Mouse (Mus musculus): ENCODE data around the gene Il16. TPM values are rescaled to one million over a fixed set of nuclear protein-coding genes. Genes with fewer than 3 reads are reported as not detected.

The Il16 gene
- 100 to 1,000 TPM; 315 to 369 TPM for polyA plus RNA-seq (2017; shearing (Covaris generic))

GRCm38 (mm10) chr7:83745413-83746106 is at the start of gene Il16:
Il16 (minus strand) TSS chr7:83745726.

GRCm38 (mm10) chr7:83794705-83795104 is 49.2 kb upstream of the Il16 start, which contains the start of gene Cfap161:
Cfap161 (minus strand) TSS chr7:83794880.

DNA sequence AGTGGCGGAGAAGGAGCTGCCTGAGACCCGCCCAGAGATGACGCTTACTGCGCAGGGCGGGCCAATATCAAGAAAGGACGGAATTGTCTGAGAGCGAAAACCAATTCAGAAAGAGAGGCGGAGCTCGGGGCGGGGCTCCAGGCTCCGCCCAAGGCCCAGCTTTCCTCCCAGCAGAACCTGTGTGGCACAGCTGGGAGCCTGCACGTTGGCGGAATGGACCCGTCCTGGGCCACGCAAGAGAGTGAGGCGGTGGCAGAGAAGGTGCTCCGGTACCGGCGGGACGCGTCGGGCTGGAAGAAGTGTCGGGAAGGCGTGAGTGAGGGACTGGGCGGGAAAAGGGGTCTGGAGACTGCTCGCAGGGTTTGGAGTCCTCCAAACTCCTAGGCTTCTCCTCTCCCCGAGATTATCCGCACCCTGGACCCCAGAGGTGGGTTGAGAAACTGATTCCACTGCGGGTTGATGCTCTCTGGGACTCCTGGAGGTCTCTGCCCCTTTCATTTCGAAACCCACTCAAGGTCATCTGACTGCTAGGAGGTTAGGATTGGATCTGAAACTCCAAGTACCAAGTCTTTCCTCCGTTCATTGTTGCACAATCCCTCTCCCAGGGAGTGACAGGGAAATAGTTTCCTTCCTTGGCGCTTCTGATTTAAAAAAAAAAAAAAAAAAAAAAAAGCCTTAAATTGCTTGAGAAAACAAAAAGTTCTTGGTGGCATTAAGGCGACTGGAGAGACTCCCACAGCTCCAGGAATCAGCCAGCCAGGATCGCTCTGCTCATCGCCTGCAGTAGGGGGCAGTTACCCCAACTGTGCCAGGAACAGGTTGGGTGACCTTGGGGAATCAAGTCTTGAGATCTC is 113.5 kb downstream of the Il16 start, which contains the start of gene Stard5:
TSS of gene Stard5 (plus strand) at position 132 of the 854 bp plus-strand sequence.

Other genes with a start within 250 kb of the Il16 start
- gene Tmc3, start 160.8 kb downstream of the Il16 start, polyA plus RNA-seq (2017; shearing (Covaris generic)) = 1 to 10 TPM in 1 of 2 experiments, under 1 TPM in 1; 0.15 to 2.6 TPM
- 10 to 100 TPM; 31.0 to 39.1 TPM for gene Stard5, start 113.8 kb downstream of the Il16 start, polyA plus RNA-seq (2017; shearing (Covaris generic))
- under 1 TPM in 1 of 2 experiments, not detected in 1; 0.20 TPM for gene Cfap161, start 49.2 kb upstream of the Il16 start, polyA plus RNA-seq (2017; shearing (Covaris generic))
- 10 to 100 TPM in 1 of 2 experiments, 1 to 10 TPM in 1; 5.2 to 10.5 TPM for gene Tlnrd1, start 138.6 kb upstream of the Il16 start, polyA plus RNA-seq (2017; shearing (Covaris generic))
- gene Mesd, start 138.7 kb upstream of the Il16 start, polyA plus RNA-seq (2017; shearing (Covaris generic)) = 10 to 100 TPM; 32.8 to 33.0 TPM